Mouse (Mus musculus): ENCODE results near the gene Sowahb. TPM values are rescaled to one million over a fixed set of nuclear protein-coding genes. Genes with fewer than 3 reads are reported as not detected.

Gene Sowahb
- polyA plus RNA-seq, 1 experiment, result not detected

DNA sequence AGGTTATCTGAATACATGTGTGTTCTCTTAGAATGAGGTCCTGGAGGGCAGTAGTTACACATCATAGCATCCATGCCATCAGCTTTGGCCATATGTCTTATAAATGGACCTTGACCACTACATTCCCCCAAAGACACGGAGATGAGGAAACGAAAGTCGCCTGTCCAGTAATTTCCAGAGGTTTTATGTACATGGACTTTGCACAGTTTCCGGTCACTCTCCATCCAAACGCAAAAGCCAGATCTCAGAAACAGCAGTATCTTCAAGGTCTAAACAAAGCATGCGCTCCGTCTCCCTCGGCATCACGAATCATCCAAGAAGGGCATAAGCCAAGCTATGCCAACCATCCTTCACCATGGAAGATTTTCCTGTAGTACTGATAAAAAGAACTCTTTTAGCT lies 36.6 kb downstream of the Sowahb start:
- no peak overlapping the region for H3K4me3 ChIP-seq (ENCODE audit: insufficient read depth, low read length)
- 0 out of 2 replicates have a peak, but pooled peaks cover 3% of the 10 kb centered on the region for H3K4me1 ChIP-seq (ENCODE audit: control insufficient read depth, insufficient read depth, low read length)
- TF ChIP-seq CTCF (IDR thresholded peaks at IDR 0.05; ENCODE audit: borderline replicate concordance, insufficient read depth, low read length) (no peak), POLR2A (IDR thresholded peaks at IDR 0.05; ENCODE audit: low read depth, low read length) (no peak)
- no peak overlapping the region for H3K27ac ChIP-seq (ENCODE audit: insufficient read depth, low read length)

DNA sequence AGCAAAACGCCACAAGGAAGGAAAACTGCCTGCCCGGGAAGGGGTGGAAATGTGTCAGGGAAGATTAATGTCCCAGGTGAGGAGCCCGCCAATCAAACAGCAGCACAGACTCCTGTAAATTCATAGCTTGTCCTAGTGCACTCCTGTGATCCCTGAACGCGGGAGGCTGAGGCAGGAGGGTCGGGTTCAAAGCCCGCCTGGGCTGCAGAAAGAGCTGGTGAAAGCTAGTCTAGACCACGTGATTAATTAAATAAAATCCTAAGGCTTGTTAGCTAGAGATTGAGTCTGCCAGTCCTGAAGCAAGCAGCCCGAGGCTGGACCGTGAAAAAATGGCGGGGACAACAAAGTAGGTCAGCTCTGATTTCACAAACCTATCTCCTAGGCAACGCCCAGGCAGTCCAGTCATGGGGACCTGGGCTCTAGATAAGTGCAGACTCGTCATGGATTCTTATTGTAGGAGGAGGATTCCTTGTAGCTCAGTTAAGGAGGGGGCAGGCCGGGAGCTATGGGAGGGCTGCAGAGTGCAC lies 38.9 kb downstream of the Sowahb start:
- H3K4me3 ChIP-seq (ENCODE audit: insufficient read depth, low read length), result no peak overlapping the region
- H3K27ac ChIP-seq (ENCODE audit: insufficient read depth, low read length), result peak overlapping the region; percentile 57
- TF ChIP-seq POLR2A (IDR thresholded peaks at IDR 0.05; ENCODE audit: low read depth, low read length), result no peak
- no peak for TF ChIP-seq CTCF (IDR thresholded peaks at IDR 0.05; ENCODE audit: borderline replicate concordance, insufficient read depth, low read length)
- 0 out of 2 replicates have a peak, but pooled peaks cover 8% of the 10 kb centered on the region for H3K4me1 ChIP-seq (ENCODE audit: control insufficient read depth, insufficient read depth, low read length)

DNA sequence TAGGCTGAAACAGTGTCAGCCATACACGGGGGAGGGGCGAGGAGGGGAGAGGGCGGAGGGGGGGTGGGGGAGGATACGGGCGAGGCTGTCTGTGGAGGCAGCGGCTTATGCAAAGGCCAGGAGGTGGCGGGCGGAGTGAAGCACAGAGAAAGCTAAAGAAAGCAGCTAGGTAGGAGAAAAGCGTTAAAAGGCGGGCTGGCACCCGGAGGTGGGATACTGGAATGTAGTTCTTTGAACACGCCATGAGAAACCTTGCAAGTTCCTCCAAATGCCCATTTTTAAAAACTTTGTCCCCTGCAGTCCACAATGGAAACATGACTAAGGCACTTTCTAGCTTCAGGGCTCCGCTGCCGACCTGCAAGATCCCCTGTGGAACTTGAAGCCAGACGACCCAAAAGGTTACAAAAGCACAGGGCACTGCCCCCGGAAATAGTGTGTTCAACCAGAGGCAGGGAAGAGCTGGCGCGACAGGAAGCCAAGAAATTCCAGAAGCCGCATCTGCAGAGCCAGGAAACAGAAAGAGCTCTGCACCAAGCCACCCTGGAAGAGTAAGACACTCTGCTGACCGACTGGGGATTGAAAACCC lies 39.5 kb downstream of the Sowahb start:
- Histone ChIP-seq H3K27ac (ENCODE audit: insufficient read depth, low read length) (peak overlapping the region; percentile 57), H3K4me1 (ENCODE audit: control insufficient read depth, insufficient read depth, low read length) (peaks cover 8% of the 10 kb centered on the region; the same call in 1 of the 2 replicates), H3K4me3 (ENCODE audit: insufficient read depth, low read length) (no peak overlapping the region)
- peak; percentile 17; the same call in 1 of the 2 replicates for TF ChIP-seq POLR2A (IDR thresholded peaks at IDR 0.05; ENCODE audit: low read depth, low read length)
- TF ChIP-seq CTCF (IDR thresholded peaks at IDR 0.05; ENCODE audit: borderline replicate concordance, insufficient read depth, low read length), result no peak

DNA sequence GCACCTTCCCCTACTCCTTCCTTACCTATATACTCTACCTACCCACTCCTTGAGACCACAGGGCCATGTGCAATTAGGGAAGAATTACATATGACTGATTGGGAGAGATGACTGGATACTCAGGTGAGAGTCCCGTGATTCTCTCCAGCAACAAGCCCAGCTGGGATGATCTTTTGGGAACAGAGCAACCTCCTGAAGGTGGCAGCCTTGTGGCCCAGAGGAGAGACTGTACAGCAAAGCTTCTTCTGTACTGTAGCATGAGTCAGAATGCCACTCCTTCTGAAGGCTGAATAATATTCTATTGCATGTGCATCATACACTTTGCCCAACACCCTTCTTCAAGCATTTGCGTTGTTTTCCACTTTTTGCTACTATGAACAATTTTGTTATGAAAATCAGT lies 42.2 kb downstream of the Sowahb start:
- TF ChIP-seq CTCF (IDR thresholded peaks at IDR 0.05; ENCODE audit: borderline replicate concordance, insufficient read depth, low read length), result no peak
- TF ChIP-seq POLR2A (IDR thresholded peaks at IDR 0.05; ENCODE audit: low read depth, low read length), result no peak
- Histone ChIP-seq H3K4me1 (ENCODE audit: control insufficient read depth, insufficient read depth, low read length) (peaks cover 24% of the 10 kb centered on the region), H3K4me3 (ENCODE audit: insufficient read depth, low read length) (no peak overlapping the region), H3K27ac (ENCODE audit: insufficient read depth, low read length) (no peak overlapping the region)

DNA sequence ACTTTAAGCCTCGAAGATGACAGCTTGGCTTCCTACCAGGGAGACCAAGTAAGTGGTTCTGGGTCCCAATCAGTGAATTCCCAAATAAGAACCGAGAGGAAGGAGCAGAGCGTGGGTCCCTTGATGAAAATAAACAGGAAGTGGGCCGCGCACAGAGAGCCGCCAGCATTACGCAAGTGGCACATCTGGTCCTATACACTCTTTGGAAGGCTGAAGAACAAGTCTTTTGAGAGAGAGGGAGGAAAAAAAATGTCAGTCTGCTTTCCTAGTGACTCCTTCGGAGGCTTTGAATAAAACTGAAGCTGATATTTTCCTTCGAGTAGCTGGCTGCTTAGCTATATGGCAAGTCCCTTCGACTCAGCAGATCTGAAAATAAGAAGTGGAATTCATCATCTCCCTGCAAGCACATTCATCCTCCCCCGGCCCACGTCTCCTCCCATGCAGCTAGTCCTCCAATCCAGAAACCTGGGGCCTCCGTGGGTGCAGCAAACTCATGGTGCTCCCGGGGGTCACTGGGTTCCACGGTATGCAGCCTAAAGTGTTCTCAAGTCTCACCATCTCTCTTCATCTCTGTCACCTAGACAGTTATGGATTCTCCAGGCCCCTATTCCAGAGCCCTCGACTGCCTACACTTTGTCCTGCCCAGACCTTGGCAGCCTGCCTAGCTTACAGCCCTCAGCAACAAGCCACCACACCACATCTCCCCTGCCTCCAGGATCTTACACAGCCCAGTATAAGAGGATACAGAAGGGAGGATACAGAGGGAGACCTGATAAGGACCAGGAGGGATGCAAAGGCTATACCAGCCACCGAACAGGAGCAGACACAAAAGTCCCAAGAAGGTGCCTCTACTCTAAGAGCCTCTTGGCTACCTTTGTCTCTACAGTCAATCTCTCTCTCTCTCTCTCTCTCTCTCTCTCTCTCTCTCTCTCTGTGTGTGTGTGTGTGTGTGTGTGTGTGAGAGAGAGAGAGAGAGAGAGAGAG lies 43.8 kb downstream of the Sowahb start:
- no peak for TF ChIP-seq CTCF (IDR thresholded peaks at IDR 0.05; ENCODE audit: borderline replicate concordance, insufficient read depth, low read length)
- TF ChIP-seq POLR2A (IDR thresholded peaks at IDR 0.05; ENCODE audit: low read depth, low read length), result no peak
- peak overlapping the region; percentile 62 for H3K27ac ChIP-seq (ENCODE audit: insufficient read depth, low read length)
- H3K4me1 ChIP-seq (ENCODE audit: control insufficient read depth, insufficient read depth, low read length), result peaks cover 27% of the 10 kb centered on the region
- no peak overlapping the region for H3K4me3 ChIP-seq (ENCODE audit: insufficient read depth, low read length)

GRCm38 (mm10) chr5:93000060-93000459 lies 44.8 kb downstream of the Sowahb start:
- Histone ChIP-seq H3K4me1 (ENCODE audit: control insufficient read depth, insufficient read depth, low read length) (peaks cover 25% of the 10 kb centered on the region), H3K4me3 (ENCODE audit: insufficient read depth, low read length) (no peak overlapping the region), H3K27ac (ENCODE audit: insufficient read depth, low read length) (peak overlapping the region; percentile 62; the same call in 1 of the 2 replicates)
- no peak for TF ChIP-seq CTCF (IDR thresholded peaks at IDR 0.05; ENCODE audit: borderline replicate concordance, insufficient read depth, low read length)
- TF ChIP-seq POLR2A (IDR thresholded peaks at IDR 0.05; ENCODE audit: low read depth, low read length), result no peak

DNA sequence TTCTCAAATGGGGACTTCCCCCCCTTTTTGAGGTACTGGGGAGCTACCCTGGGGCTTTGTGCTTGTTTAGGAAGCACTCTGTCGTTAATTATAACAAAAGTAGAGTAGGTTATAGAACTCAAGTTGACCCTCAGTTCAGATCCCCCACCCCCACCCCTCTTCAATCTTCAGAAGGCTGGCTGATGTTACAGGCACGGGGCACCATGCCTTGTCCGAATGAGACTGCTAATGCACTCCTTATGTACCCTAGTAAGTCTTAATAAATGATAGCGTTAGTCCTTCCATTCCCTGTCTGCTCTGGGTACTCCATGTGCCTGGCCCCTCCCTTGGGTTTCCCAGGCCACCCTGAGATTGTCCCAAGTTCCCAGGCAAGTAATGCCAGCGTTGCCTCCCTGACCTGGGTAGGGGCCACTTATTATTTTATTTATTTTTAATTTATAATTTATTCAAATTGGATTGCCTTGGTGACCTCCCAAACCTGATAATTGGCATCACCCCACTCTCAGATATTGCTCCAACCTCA lies 46.3 kb downstream of the Sowahb start:
- no peak for TF ChIP-seq CTCF (IDR thresholded peaks at IDR 0.05; ENCODE audit: borderline replicate concordance, insufficient read depth, low read length)
- no peak for TF ChIP-seq POLR2A (IDR thresholded peaks at IDR 0.05; ENCODE audit: low read depth, low read length)
- no peak overlapping the region for H3K4me3 ChIP-seq (ENCODE audit: insufficient read depth, low read length)
- H3K27ac ChIP-seq (ENCODE audit: insufficient read depth, low read length), result peak overlapping the region; percentile 20
- H3K4me1 ChIP-seq (ENCODE audit: control insufficient read depth, insufficient read depth, low read length), result peaks cover 25% of the 10 kb centered on the region

GRCm38 (mm10) chr5:92997428-92998120 lies 47.2 kb downstream of the Sowahb start:
- Histone ChIP-seq H3K4me1 (ENCODE audit: control insufficient read depth, insufficient read depth, low read length) (peaks cover 25% of the 10 kb centered on the region), H3K4me3 (ENCODE audit: insufficient read depth, low read length) (no peak overlapping the region), H3K27ac (ENCODE audit: insufficient read depth, low read length) (peak overlapping the region; percentile 20)
- TF ChIP-seq POLR2A (IDR thresholded peaks at IDR 0.05; ENCODE audit: low read depth, low read length) (peak; percentile 11; the same call in 1 of the 2 replicates), CTCF (IDR thresholded peaks at IDR 0.05; ENCODE audit: borderline replicate concordance, insufficient read depth, low read length) (no peak)

GRCm38 (mm10) chr5:92994861-92995260 lies 50.0 kb downstream of the Sowahb start:
- H3K27ac ChIP-seq (ENCODE audit: insufficient read depth, low read length), result no peak overlapping the region
- no peak for TF ChIP-seq POLR2A (IDR thresholded peaks at IDR 0.05; ENCODE audit: low read depth, low read length)
- no peak for TF ChIP-seq CTCF (IDR thresholded peaks at IDR 0.05; ENCODE audit: borderline replicate concordance, insufficient read depth, low read length)
- no peak overlapping the region for H3K4me3 ChIP-seq (ENCODE audit: insufficient read depth, low read length)

More at GRCm38 (mm10) chr5:92994861-92995260, 50.0 kb downstream of the Sowahb start:
- peaks cover 17% of the 10 kb centered on the region for H3K4me1 ChIP-seq (ENCODE audit: control insufficient read depth, insufficient read depth, low read length)
